Mouse (Mus musculus) kidney, postnatal 0 days (tissue): Measurements from ENCODE around the gene Plscr3. TPM values are rescaled to one million over a fixed set of nuclear protein-coding genes. Genes with fewer than 3 reads are reported as not detected.

Source experiments
- ATAC-seq: fragments of 200-750 bp; cut with Nextera tagmentation; replicated peaks from 2 replicates; pipeline ENCODE4 v1.8.0; 2017; ENCODE audit warnings: low read depth, moderate number of reproducible peaks, moderate TSS enrichment, moderate library complexity; ENCODE audit not compliant: low FRiP score
- DNase-seq: peaks from one replicate; pipeline ENCODE4 v3.0.0-alpha.2; 2016; ENCODE audit warnings: low spot score
- H3K27ac ChIP-seq: fragments of 300-500 bp; sonication (generic); 2 replicates; pipeline ENCODE4 v1.5.1; 2014; ENCODE audit warnings: mild to moderate bottlenecking
- H3K27me3 ChIP-seq: fragments of 300-500 bp; sonication (generic); 2 replicates; pipeline ENCODE4 v1.6.1; 2014; ENCODE audit warnings: low read length, mixed read lengths; ENCODE audit not compliant: insufficient read depth
- H3K36me3 ChIP-seq: fragments of 300-500 bp; sonication (generic); 2 replicates; pipeline ENCODE4 v1.6.1; 2014; ENCODE audit warnings: low read length, mixed read lengths; ENCODE audit not compliant: insufficient read depth
- H3K4me1 ChIP-seq: fragments of 300-500 bp; sonication (generic); replicated peaks from 2 replicates; pipeline ENCODE4 v1.6.1; 2014; ENCODE audit warnings: antibody characterized with exemption, low read length, mixed read lengths; ENCODE audit not compliant: insufficient read depth
- H3K4me2 ChIP-seq: fragments of 300-500 bp; sonication (generic); 2 replicates; pipeline ENCODE4 v1.6.1; 2014; ENCODE audit warnings: mild to moderate bottlenecking, low read length, moderate library complexity, mixed read lengths
- H3K4me3 ChIP-seq: fragments of 300-500 bp; sonication (generic); replicated peaks from 2 replicates; pipeline ENCODE4 v1.5.1; 2014; ENCODE audit warnings: low read depth, low read length
- H3K9ac ChIP-seq: fragments of 300-500 bp; sonication (generic); 2 replicates; pipeline ENCODE4 v1.6.1; 2014; ENCODE audit warnings: low read depth, low read length
- H3K9me3 ChIP-seq: fragments of 300-500 bp; sonication (generic); replicated peaks from 2 replicates; pipeline ENCODE4 v1.6.1; 2016; ENCODE audit warnings: low read length, inconsistent platforms, mixed read lengths
- CTCF ChIP-seq: IDR thresholded peaks from 2 replicates; pipeline ENCODE4 v1.5.1; 2016; ENCODE audit warnings: antibody characterized with exemption, low read depth, mild to moderate bottlenecking, moderate library complexity
- WGBS: fragments of 180-500 bp; shearing (Covaris S2); extraction: QIAGEN DNeasy Blood & Tissue Kit; methylation state at CpG from one replicate; pipeline ENCODE4 v1.1.7; 2014; 5-methylcytosine and 5-hydroxymethylcytosine counted together
- polyA plus RNA-seq: library from polyadenylated mRNA; unstranded; fragments of >200 nt; fragmentation: Nextera tagmentation; extraction: Ambion mirVana; gene quantifications from 2 replicates; pipeline ENCODE4 v1.2.1, GENCODE M21; 2015

Gene Plscr3
- polyA plus RNA-seq, 1 experiment from 2014 or later: 96.4 TPM

GRCm38 (mm10) chr11:69807641-69808040 is 38.5 kb upstream of the Plscr3 start:
- DNase-seq (no peak), ATAC-seq (no peak)
- H3K27me3 ChIP-seq: peaks cover 5% of the 10 kb centered on the region; the same call in 1 of the 2 replicates
- no peaks in the 10 kb centered on the region for H3K36me3 ChIP-seq
- no peak overlapping the region for H3K9ac ChIP-seq
- no peaks in the 10 kb centered on the region for H3K9me3 ChIP-seq
- H3K4me1 ChIP-seq: peaks cover 21% of the 10 kb centered on the region
- no peak for TF ChIP-seq CTCF
- no peak overlapping the region for H3K4me3 ChIP-seq
- no peak overlapping the region for H3K27ac ChIP-seq
- no peak overlapping the region for H3K4me2 ChIP-seq
- WGBS: 59% methylated on average over 2 of the region's 2 CpGs

DNA sequence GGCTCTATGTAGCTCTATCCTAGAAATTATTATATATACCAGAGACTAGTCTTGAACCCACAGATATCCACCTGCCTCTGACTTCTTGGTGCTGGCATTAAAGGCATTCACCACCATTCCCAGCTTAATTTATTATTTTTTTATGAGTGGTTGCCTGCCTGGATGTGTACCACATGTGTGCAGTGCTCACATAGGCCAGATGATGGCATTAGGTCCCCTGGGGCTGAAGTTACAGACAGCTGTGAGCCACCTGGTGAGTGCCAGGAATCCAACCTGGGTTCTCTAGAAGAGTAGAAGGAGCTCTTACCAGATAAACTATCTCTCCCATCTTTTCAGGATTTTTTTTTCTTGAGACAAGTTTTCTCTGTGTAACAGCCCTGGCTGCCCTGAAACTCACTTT is 35.9 kb upstream of the Plscr3 start:
- no peak for ATAC-seq

GRCm38 (mm10) chr11:69815155-69815554 is 31.0 kb upstream of the Plscr3 start, which contains the start of gene Gm39566:
Gm39566 (minus strand) TSS chr11:69815298.
- H3K4me3 ChIP-seq: no peak within 1 kb of the TSS
- no peak for DNase-seq
- TF ChIP-seq CTCF: peak; percentile 11; the same call in 1 of the 2 replicates
- H3K27me3 ChIP-seq: no peaks in the 10 kb centered on the region
- no peaks in the 10 kb centered on the region for H3K9me3 ChIP-seq
- no peaks in the 10 kb centered on the region for H3K4me1 ChIP-seq
- no peak within 1 kb of the TSS for H3K4me2 ChIP-seq
- no peak for ATAC-seq
- H3K9ac ChIP-seq: no peak within 1 kb of the TSS
- H3K27ac ChIP-seq: no peak within 1 kb of the TSS
- H3K36me3 ChIP-seq: no peaks in the 10 kb centered on the region
- WGBS: 43% methylated on average over 10 of the region's 10 CpGs

More for the DNA sequence above, 35.9 kb upstream of the Plscr3 start:
- Histone ChIP-seq H3K9me3 (no peaks in the 10 kb centered on the region), H3K4me2 (no peak overlapping the region), H3K27me3 (peaks cover 5% of the 10 kb centered on the region; the same call in 1 of the 2 replicates), H3K9ac (no peak overlapping the region), H3K4me3 (no peak overlapping the region), H3K36me3 (no peaks in the 10 kb centered on the region), H3K27ac (no peak overlapping the region), H3K4me1 (no peaks in the 10 kb centered on the region)
- no peak for TF ChIP-seq CTCF
- DNase-seq: no peak

GRCm38 (mm10) chr11:69816520-69816919 is 29.7 kb upstream of the Plscr3 start:
- no peak overlapping the region for H3K4me3 ChIP-seq
- no peaks in the 10 kb centered on the region for H3K27me3 ChIP-seq
- H3K9me3 ChIP-seq: no peaks in the 10 kb centered on the region
- 89% methylated on average over 12 of the region's 12 CpGs for WGBS
- H3K27ac ChIP-seq: no peak overlapping the region
- H3K36me3 ChIP-seq: no peaks in the 10 kb centered on the region
- H3K4me2 ChIP-seq: no peak overlapping the region
- H3K4me1 ChIP-seq: no peaks in the 10 kb centered on the region
- DNase-seq (no peak), ATAC-seq (no peak)
- no peak for TF ChIP-seq CTCF
- H3K9ac ChIP-seq: no peak overlapping the region

- Histone ChIP-seq H3K9me3 (no peaks in the 10 kb centered on the region), H3K27me3 (no peaks in the 10 kb centered on the region), H3K9ac (no peak within 1 kb of the TSS), H3K4me3 (no peak within 1 kb of the TSS), H3K4me2 (no peak within 1 kb of the TSS), H3K36me3 (no peaks in the 10 kb centered on the region), H3K27ac (no peak within 1 kb of the TSS), H3K4me1 (no peaks in the 10 kb centered on the region)
- TF ChIP-seq CTCF: no peak
- 82% methylated on average over 2 of the region's 2 CpGs for WGBS
- ATAC-seq (no peak), DNase-seq (no peak)
Measured at GRCm38 (mm10) chr11:69818365-69818764, 27.8 kb upstream of the Plscr3 start, which contains the start of gene Spem2. Spem2 (minus strand) TSS chr11:69818465.

- WGBS: 93% methylated on average over 8 of the region's 8 CpGs
- Histone ChIP-seq H3K27ac (no peak overlapping the region), H3K4me3 (no peak overlapping the region), H3K36me3 (0 out of 2 replicates have a peak, but pooled peaks cover under 1% of the 10 kb centered on the region), H3K9ac (no peak overlapping the region), H3K4me1 (no peaks in the 10 kb centered on the region), H3K4me2 (no peak overlapping the region), H3K27me3 (no peaks in the 10 kb centered on the region), H3K9me3 (no peaks in the 10 kb centered on the region)
- no peak for DNase-seq
- TF ChIP-seq CTCF: no peak
- no peak for ATAC-seq
Measured at GRCm38 (mm10) chr11:69818871-69819270, 27.3 kb upstream of the Plscr3 start.

DNA sequence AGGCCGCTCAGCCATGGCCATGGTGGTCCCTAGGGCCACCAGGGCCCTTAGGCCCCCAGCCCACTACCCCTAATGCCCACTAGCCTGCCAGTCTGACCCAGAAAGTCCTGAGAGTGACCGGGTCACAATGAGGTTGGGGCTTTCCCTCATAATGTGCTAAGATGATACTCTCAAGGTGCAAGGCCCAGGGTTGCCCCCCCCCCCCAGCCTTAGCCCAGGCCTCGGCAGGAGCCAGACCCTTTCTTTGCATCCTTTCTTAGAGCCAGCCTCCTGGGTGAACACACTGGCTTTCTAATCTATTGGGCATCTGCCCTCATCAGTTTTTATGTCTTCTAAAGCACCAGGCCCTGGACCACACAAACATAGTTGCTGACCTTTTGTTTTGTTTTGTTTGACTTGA is 24.1 kb upstream of the Plscr3 start, which contains the start of gene Spem1:
Gene Spem1 (minus strand): TSS at position 101 of the 400 bp plus-strand sequence.
- ATAC-seq (no peak), DNase-seq (no peak)
- Histone ChIP-seq H3K27me3 (no peaks in the 10 kb centered on the region), H3K4me2 (no peak within 1 kb of the TSS), H3K36me3 (peaks cover 18% of the 10 kb centered on the region), H3K9me3 (no peaks in the 10 kb centered on the region), H3K9ac (no peak within 1 kb of the TSS), H3K27ac (no peak within 1 kb of the TSS), H3K4me1 (no peaks in the 10 kb centered on the region), H3K4me3 (no peak within 1 kb of the TSS)
- no peak for TF ChIP-seq CTCF
- 87% methylated on average over 3 of the region's 3 CpGs for WGBS
